Mouse (Mus musculus): Measurements from ENCODE around the gene Nr0b2. TPM values are rescaled to one million over a fixed set of nuclear protein-coding genes. Genes with fewer than 3 reads are reported as not detected.

Gene Nr0b2
- polyA plus RNA-seq, 1 experiment from 2014 or later, result 0.89 TPM

DNA sequence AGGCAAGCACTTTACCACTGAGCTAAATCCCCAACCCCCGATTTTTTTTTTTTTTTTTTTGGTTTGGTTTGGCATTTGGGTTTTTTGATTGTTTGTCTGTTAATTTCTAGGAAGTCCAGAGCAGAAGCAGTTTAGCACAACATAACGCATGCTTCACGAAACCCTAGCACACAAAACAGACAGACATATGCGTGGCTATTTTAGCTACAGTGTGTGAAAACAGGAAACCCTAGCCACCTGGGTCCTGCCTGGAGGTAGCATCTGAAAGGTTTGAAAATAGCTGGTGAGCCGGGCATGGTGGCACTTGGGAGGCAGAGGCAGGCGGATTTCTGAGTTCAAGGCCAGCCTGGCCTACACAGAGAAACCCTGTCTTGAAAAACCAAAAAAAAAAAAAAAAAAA, 42.9 kb downstream of the Nr0b2 start:
- H3K27ac ChIP-seq (ENCODE audit: low read depth, low read length), result no peak overlapping the region
- 73% methylated on average over 6 of the region's 6 CpGs for WGBS
- H3K36me3 ChIP-seq (ENCODE audit: control insufficient read depth, insufficient read depth, low read length), result no peaks in the 10 kb centered on the region; the same call in 1 of the 2 replicates
- no peak overlapping the region for H3K4me2 ChIP-seq
- no peak overlapping the region for H3K4me3 ChIP-seq (ENCODE audit: low read depth, low read length)
- peaks cover 24% of the 10 kb centered on the region for H3K27me3 ChIP-seq (replicated peaks; ENCODE audit: control insufficient read depth, insufficient read depth, low read length)
- no peaks in the 10 kb centered on the region for H3K9me3 ChIP-seq (ENCODE audit: control insufficient read depth, low read length)
- DNase-seq (ENCODE audit: low spot score) (no peak), ATAC-seq (replicated peaks; ENCODE audit: low FRiP score) (no peak)
- peaks cover 19% of the 10 kb centered on the region for H3K4me1 ChIP-seq (replicated peaks; ENCODE audit: control insufficient read depth, insufficient read depth, low read length)
- H3K9ac ChIP-seq (ENCODE audit: low read depth, low read length), result no peak overlapping the region

DNA sequence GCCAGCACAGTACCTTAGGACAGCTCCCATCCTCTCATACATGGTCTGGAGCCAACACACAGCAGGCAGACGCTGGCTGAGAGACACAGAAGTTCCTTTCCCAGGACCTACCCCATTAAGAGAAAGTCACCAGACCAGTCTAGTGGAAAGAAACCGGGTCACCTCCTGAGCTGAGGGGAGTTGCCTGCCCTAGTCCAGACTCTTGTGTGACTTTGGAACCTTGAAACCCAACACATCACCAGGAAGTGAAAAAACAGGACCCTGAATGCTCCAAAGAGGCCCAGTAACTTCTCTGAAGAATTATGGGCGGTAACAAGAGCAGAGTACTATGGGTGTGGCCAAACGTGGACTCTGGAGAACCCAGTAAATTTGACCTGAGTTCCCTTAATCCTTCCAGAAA, 45.4 kb downstream of the Nr0b2 start:
- DNase-seq (ENCODE audit: low spot score) (no peak), ATAC-seq (replicated peaks; ENCODE audit: low FRiP score) (no peak)
- WGBS, result 36% methylated on average over 4 of the region's 4 CpGs
- Histone ChIP-seq H3K27ac (ENCODE audit: low read depth, low read length) (no peak overlapping the region), H3K36me3 (ENCODE audit: control insufficient read depth, insufficient read depth, low read length) (no peaks in the 10 kb centered on the region), H3K4me2 (peak overlapping the region; percentile 95), H3K9me3 (ENCODE audit: control insufficient read depth, low read length) (no peaks in the 10 kb centered on the region), H3K27me3 (replicated peaks; ENCODE audit: control insufficient read depth, insufficient read depth, low read length) (peaks cover 39% of the 10 kb centered on the region), H3K4me1 (replicated peaks; ENCODE audit: control insufficient read depth, insufficient read depth, low read length) (peaks cover 27% of the 10 kb centered on the region), H3K9ac (ENCODE audit: low read depth, low read length) (no peak overlapping the region), H3K4me3 (ENCODE audit: low read depth, low read length) (peak overlapping the region; percentile 58; the same call in 1 of the 2 replicates)

- no peaks in the 10 kb centered on the region for H3K9me3 ChIP-seq (ENCODE audit: control insufficient read depth, low read length)
- peak overlapping the region; percentile 58 for H3K4me3 ChIP-seq (ENCODE audit: low read depth, low read length)
- ATAC-seq (replicated peaks; ENCODE audit: low FRiP score) (no peak), DNase-seq (ENCODE audit: low spot score) (no peak)
- peaks cover 39% of the 10 kb centered on the region for H3K27me3 ChIP-seq (replicated peaks; ENCODE audit: control insufficient read depth, insufficient read depth, low read length)
- peaks cover 2% of the 10 kb centered on the region; the same call in 1 of the 2 replicates for H3K36me3 ChIP-seq (ENCODE audit: control insufficient read depth, insufficient read depth, low read length)
- peaks cover 27% of the 10 kb centered on the region for H3K4me1 ChIP-seq (replicated peaks; ENCODE audit: control insufficient read depth, insufficient read depth, low read length)
- H3K9ac ChIP-seq (ENCODE audit: low read depth, low read length), result peak overlapping the region; percentile 48
- WGBS, result 14% methylated on average over 7 of the region's 7 CpGs
- H3K27ac ChIP-seq (ENCODE audit: low read depth, low read length), result no peak overlapping the region; the same call in 1 of the 2 replicates
- H3K4me2 ChIP-seq, result peak overlapping the region; percentile 95
These were observed 45.9 kb downstream of the Nr0b2 start for GRCm38 (mm10) chr4:133599116-133599515.

- peak overlapping the region; percentile 48 for H3K9ac ChIP-seq (ENCODE audit: low read depth, low read length)
- peaks cover 3% of the 10 kb centered on the region; the same call in 1 of the 2 replicates for H3K36me3 ChIP-seq (ENCODE audit: control insufficient read depth, insufficient read depth, low read length)
- no peaks in the 10 kb centered on the region for H3K9me3 ChIP-seq (ENCODE audit: control insufficient read depth, low read length)
- DNase-seq (ENCODE audit: low spot score) (peak; percentile 82), ATAC-seq (replicated peaks; ENCODE audit: low FRiP score) (peak; percentile 94)
- peak overlapping the region; percentile 58 for H3K4me3 ChIP-seq (ENCODE audit: low read depth, low read length)
- WGBS, result under 1% methylated on average over 50 of the region's 50 CpGs
- H3K27me3 ChIP-seq (replicated peaks; ENCODE audit: control insufficient read depth, insufficient read depth, low read length), result peaks cover 39% of the 10 kb centered on the region
- H3K27ac ChIP-seq (ENCODE audit: low read depth, low read length), result no peak overlapping the region; the same call in 1 of the 2 replicates
- peaks cover 27% of the 10 kb centered on the region for H3K4me1 ChIP-seq (replicated peaks; ENCODE audit: control insufficient read depth, insufficient read depth, low read length)
- peak overlapping the region; percentile 95 for H3K4me2 ChIP-seq
These were observed 46.4 kb downstream of the Nr0b2 start for GRCm38 (mm10) chr4:133599571-133600073.

GRCm38 (mm10) chr4:133600306-133600705, 47.1 kb downstream of the Nr0b2 start:
- 17% methylated on average over 9 of the region's 9 CpGs for WGBS
- peaks cover 3% of the 10 kb centered on the region; the same call in 1 of the 2 replicates for H3K36me3 ChIP-seq (ENCODE audit: control insufficient read depth, insufficient read depth, low read length)
- H3K4me1 ChIP-seq (replicated peaks; ENCODE audit: control insufficient read depth, insufficient read depth, low read length), result peaks cover 27% of the 10 kb centered on the region
- H3K9me3 ChIP-seq (ENCODE audit: control insufficient read depth, low read length), result no peaks in the 10 kb centered on the region
- H3K9ac ChIP-seq (ENCODE audit: low read depth, low read length), result peak overlapping the region; percentile 48; the same call in 1 of the 2 replicates
- H3K27ac ChIP-seq (ENCODE audit: low read depth, low read length), result no peak overlapping the region
- ATAC-seq (replicated peaks; ENCODE audit: low FRiP score) (no peak), DNase-seq (ENCODE audit: low spot score) (no peak)
- H3K4me2 ChIP-seq, result peak overlapping the region; percentile 95
- peaks cover 39% of the 10 kb centered on the region for H3K27me3 ChIP-seq (replicated peaks; ENCODE audit: control insufficient read depth, insufficient read depth, low read length)
- peak overlapping the region; percentile 58 for H3K4me3 ChIP-seq (ENCODE audit: low read depth, low read length)

DNA sequence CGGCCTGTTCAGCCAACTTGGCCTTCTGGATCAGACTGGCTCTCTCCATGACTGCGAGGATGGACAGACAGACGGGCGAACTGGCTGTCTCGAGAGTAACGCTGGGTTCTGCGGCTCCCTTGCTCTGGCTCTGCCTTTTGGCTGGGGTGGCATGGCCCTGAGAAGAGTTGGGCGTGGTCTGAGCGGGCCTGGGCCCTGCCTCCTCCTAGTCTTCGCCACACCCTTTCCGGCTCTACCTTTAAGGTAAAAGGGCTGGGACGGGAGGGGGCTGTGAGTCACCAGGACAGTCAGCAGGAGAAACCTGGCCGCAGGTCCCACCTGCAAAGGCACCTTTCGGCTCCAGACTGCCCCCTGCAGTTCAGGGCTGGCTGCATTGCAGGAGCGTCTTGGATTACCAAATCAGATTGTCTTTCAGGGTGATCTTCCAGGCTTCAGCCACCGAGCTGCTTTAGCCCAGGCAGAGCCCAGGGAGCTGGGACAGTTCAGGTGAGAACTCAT, 48.6 kb downstream of the Nr0b2 start, which contains the start of gene Sfn:
Sfn (minus strand) TSS at position 448 of the 498 bp plus-strand sequence.
- Histone ChIP-seq H3K9me3 (ENCODE audit: control insufficient read depth, low read length) (no peaks in the 10 kb centered on the region), H3K27me3 (replicated peaks; ENCODE audit: control insufficient read depth, insufficient read depth, low read length) (peaks cover 39% of the 10 kb centered on the region), H3K36me3 (ENCODE audit: control insufficient read depth, insufficient read depth, low read length) (peaks cover 3% of the 10 kb centered on the region; the same call in 1 of the 2 replicates), H3K4me1 (replicated peaks; ENCODE audit: control insufficient read depth, insufficient read depth, low read length) (peaks cover 24% of the 10 kb centered on the region), H3K9ac (ENCODE audit: low read depth, low read length) (peak within 1 kb of the TSS; percentile 26; the same call in 1 of the 2 replicates), H3K27ac (ENCODE audit: low read depth, low read length) (no peak within 1 kb of the TSS), H3K4me2 (peak within 1 kb of the TSS; percentile 64), H3K4me3 (ENCODE audit: low read depth, low read length) (peak within 1 kb of the TSS; percentile 33)
- ATAC-seq (replicated peaks; ENCODE audit: low FRiP score), result no peak
- DNase-seq (ENCODE audit: low spot score), result no peak
- 2% methylated on average over 16 of the region's 16 CpGs for WGBS

GRCm38 (mm10) chr4:133603056-133603455, 49.9 kb downstream of the Nr0b2 start:
- peaks cover 3% of the 10 kb centered on the region; the same call in 1 of the 2 replicates for H3K36me3 ChIP-seq (ENCODE audit: control insufficient read depth, insufficient read depth, low read length)
- H3K4me2 ChIP-seq, result no peak overlapping the region
- peaks cover 24% of the 10 kb centered on the region for H3K4me1 ChIP-seq (replicated peaks; ENCODE audit: control insufficient read depth, insufficient read depth, low read length)
- DNase-seq (ENCODE audit: low spot score) (no peak), ATAC-seq (replicated peaks; ENCODE audit: low FRiP score) (no peak)
- H3K27ac ChIP-seq (ENCODE audit: low read depth, low read length), result no peak overlapping the region
- H3K27me3 ChIP-seq (replicated peaks; ENCODE audit: control insufficient read depth, insufficient read depth, low read length), result peaks cover 39% of the 10 kb centered on the region
- H3K9ac ChIP-seq (ENCODE audit: low read depth, low read length), result no peak overlapping the region
- no peak overlapping the region for H3K4me3 ChIP-seq (ENCODE audit: low read depth, low read length)
- no peaks in the 10 kb centered on the region for H3K9me3 ChIP-seq (ENCODE audit: control insufficient read depth, low read length)
- WGBS, result 83% methylated on average over 5 of the region's 5 CpGs

DNA sequence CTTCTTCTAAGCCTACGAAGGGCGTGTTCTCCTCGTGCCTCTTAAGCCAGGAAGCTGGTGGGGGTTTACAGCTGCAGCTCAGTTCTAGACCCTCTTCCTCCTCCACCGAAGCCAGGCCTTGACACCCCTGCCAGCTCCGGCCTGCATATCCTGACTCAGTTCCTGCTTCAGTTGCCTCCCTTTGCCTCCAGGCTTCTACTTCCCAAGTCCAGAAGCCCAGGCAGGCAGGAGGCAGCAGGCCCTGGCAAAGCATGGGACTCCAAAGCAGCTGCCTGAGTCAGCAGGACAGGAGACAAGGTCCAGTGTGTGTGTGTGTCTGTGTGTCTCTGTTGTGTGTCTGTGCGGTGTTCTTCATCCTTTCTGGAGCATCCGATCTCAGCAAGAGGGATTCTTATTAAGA, 51.0 kb downstream of the Nr0b2 start:
- H3K9ac ChIP-seq (ENCODE audit: low read depth, low read length), result no peak overlapping the region
- peaks cover 20% of the 10 kb centered on the region for H3K4me1 ChIP-seq (replicated peaks; ENCODE audit: control insufficient read depth, insufficient read depth, low read length)
- H3K4me2 ChIP-seq, result no peak overlapping the region
- no peaks in the 10 kb centered on the region for H3K9me3 ChIP-seq (ENCODE audit: control insufficient read depth, low read length)
- H3K27me3 ChIP-seq (replicated peaks; ENCODE audit: control insufficient read depth, insufficient read depth, low read length), result peaks cover 30% of the 10 kb centered on the region
- H3K4me3 ChIP-seq (ENCODE audit: low read depth, low read length), result no peak overlapping the region
- DNase-seq (ENCODE audit: low spot score) (no peak), ATAC-seq (replicated peaks; ENCODE audit: low FRiP score) (no peak)
- 69% methylated on average over 7 of the region's 7 CpGs for WGBS
- no peak overlapping the region for H3K27ac ChIP-seq (ENCODE audit: low read depth, low read length)
- peaks cover 3% of the 10 kb centered on the region; the same call in 1 of the 2 replicates for H3K36me3 ChIP-seq (ENCODE audit: control insufficient read depth, insufficient read depth, low read length)

GRCm38 (mm10) chr4:133604856-133605255, 51.7 kb downstream of the Nr0b2 start:
- peaks cover 3% of the 10 kb centered on the region; the same call in 1 of the 2 replicates for H3K36me3 ChIP-seq (ENCODE audit: control insufficient read depth, insufficient read depth, low read length)
- 78% methylated on average over 6 of the region's 6 CpGs for WGBS

More at GRCm38 (mm10) chr4:133604856-133605255, 51.7 kb downstream of the Nr0b2 start:
- Histone ChIP-seq H3K9ac (ENCODE audit: low read depth, low read length) (no peak overlapping the region), H3K9me3 (ENCODE audit: control insufficient read depth, low read length) (no peaks in the 10 kb centered on the region), H3K27me3 (replicated peaks; ENCODE audit: control insufficient read depth, insufficient read depth, low read length) (peaks cover 23% of the 10 kb centered on the region), H3K4me1 (replicated peaks; ENCODE audit: control insufficient read depth, insufficient read depth, low read length) (peaks cover 13% of the 10 kb centered on the region), H3K4me2 (no peak overlapping the region), H3K4me3 (ENCODE audit: low read depth, low read length) (no peak overlapping the region), H3K27ac (ENCODE audit: low read depth, low read length) (no peak overlapping the region)
- DNase-seq (ENCODE audit: low spot score), result no peak
- ATAC-seq (replicated peaks; ENCODE audit: low FRiP score), result no peak
